Mouse (Mus musculus): ENCODE measurements around the gene Ksr1.

GRCm38 (mm10) chr11:79111864-79112558, 34.2 kb downstream of the Ksr1 start:
- TF ChIP-seq E2F4 (IDR thresholded peaks at IDR 0.05; ENCODE audit: insufficient replicate concordance, low read depth, low read length) (no peak), MXI1 (IDR thresholded peaks at IDR 0.05; ENCODE audit: low read depth, low read length) (no peak; the same call in 1 of the 2 replicates), CTCF (conservative IDR thresholded peaks at IDR 0.05 in 1 of 2, IDR thresholded peaks at IDR 0.05 in 1 of 2; ENCODE audit: low read depth in 2 of 2, low read length in 2 of 2) (peak in 1 of 2 experiments; percentile 60; a peak in 2 of 4 replicates), ZNF384 (IDR thresholded peaks at IDR 0.05; ENCODE audit: low read depth, low read length) (no peak), JUN (IDR thresholded peaks at IDR 0.05; ENCODE audit: insufficient read depth, low read depth, low read length) (no peak), MAX (IDR thresholded peaks at IDR 0.05; ENCODE audit: low read length) (peak; percentile 51), MAFK (IDR thresholded peaks at IDR 0.05; ENCODE audit: insufficient replicate concordance, low read length) (no peak), HCFC1 (IDR thresholded peaks at IDR 0.05; ENCODE audit: low read depth, low read length) (no peak), MEF2A (IDR thresholded peaks at IDR 0.05; ENCODE audit: borderline replicate concordance, low read depth, low read length) (no peak)
